Mouse (Mus musculus) kidney, adult 2 months (tissue): ENCODE measurements at regions not wholly inside any gene's neighbourhood (a gene's known extent, or its start where the extent isn't known, plus 50 kb on each side); places are given as distances from the start of the nearest gene placed in this dataset.

Source experiments
- CTCF ChIP-seq: fragments of 200-500 bp; conservative IDR thresholded peaks from 2 replicates; pipeline ENCODE4 v1.5.1; 2011; ENCODE audit warnings: low read depth, mild to moderate bottlenecking, control low read depth, low read length, moderate library complexity, mixed read lengths; ENCODE audit not compliant: insufficient read depth, insufficient read length
- POLR2A ChIP-seq: fragments of 200-500 bp; IDR thresholded peaks from one replicate; pipeline ENCODE4 v1.6.1; 2011; ENCODE audit warnings: low read depth, low read length, control low read depth

DNA sequence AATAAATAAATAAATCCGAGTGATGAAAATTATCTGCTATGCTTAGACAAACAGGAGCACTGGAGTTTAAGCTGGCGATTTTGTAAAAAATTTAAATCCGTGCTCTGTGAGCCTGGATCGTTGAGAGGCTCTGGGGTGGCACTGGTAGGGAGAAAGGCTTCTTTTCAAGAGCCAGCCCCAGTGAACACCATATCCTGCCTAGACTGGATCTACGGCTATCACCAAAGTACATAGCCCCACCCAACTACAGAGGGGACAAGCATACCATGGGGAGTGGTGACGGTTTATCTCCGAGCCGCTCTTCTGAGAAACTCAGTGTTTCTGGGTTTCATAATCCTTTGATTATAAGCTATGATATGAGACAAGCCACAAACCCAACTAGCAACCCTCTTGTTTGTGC lies 199.0 kb downstream of the Gm11011 start:
- TF ChIP-seq CTCF (no peak), POLR2A (no peak)
